Mouse (Mus musculus): Measurements from ENCODE around the gene Bsn.

GRCm38 (mm10) chr9:108104766-108105548, 85.2 kb downstream of the Bsn start:
- no peak for TF ChIP-seq CTCF (IDR thresholded peaks at IDR 0.05; ENCODE audit: extremely low read depth, insufficient read length, insufficient replicate concordance, low read depth, low read length)
- peak; percentile 26; the same call in 1 of the 2 replicates for TF ChIP-seq POLR2A (IDR thresholded peaks at IDR 0.05; ENCODE audit: low read depth, low read length)

Data from small intestine, adult 2 months (tissue).